Mouse (Mus musculus): Measurements from ENCODE around the gene Tle3. TPM values are rescaled to one million over a fixed set of nuclear protein-coding genes. Genes with fewer than 3 reads are reported as not detected.
A peak's percentile ranks its signal among the peaks of the same experiment; 100 is the strongest.

Gene Tle3
- polyA plus RNA-seq, 1 experiment, result 41.6 TPM

GRCm38 (mm10) chr9:61375002-61375401, 2.8 kb downstream of the Tle3 start:
- Histone ChIP-seq H3K4me1 (ENCODE audit: control insufficient read depth, insufficient read depth, low read length) (peaks cover 30% of the 10 kb centered on the region), H3K4me3 (ENCODE audit: insufficient read depth, low read length) (peak overlapping the region; percentile 8; the same call in 1 of the 2 replicates), H3K27ac (ENCODE audit: insufficient read depth, low read depth, low read length) (no peak overlapping the region)
- TF ChIP-seq CTCF (IDR thresholded peaks at IDR 0.05; ENCODE audit: low read depth, low read length), result no peak
- TF ChIP-seq POLR2A (IDR thresholded peaks at IDR 0.05; ENCODE audit: borderline replicate concordance, low read depth, low read length), result no peak

- H3K4me3 ChIP-seq (ENCODE audit: insufficient read depth, low read length), result no peak overlapping the region
- no peak overlapping the region for H3K27ac ChIP-seq (ENCODE audit: insufficient read depth, low read depth, low read length)
- TF ChIP-seq POLR2A (IDR thresholded peaks at IDR 0.05; ENCODE audit: borderline replicate concordance, low read depth, low read length), result no peak
- TF ChIP-seq CTCF (IDR thresholded peaks at IDR 0.05; ENCODE audit: low read depth, low read length), result no peak
- peaks cover 33% of the 10 kb centered on the region for H3K4me1 ChIP-seq (ENCODE audit: control insufficient read depth, insufficient read depth, low read length)
Measured at GRCm38 (mm10) chr9:61375802-61376561, 3.8 kb downstream of the Tle3 start.

- H3K4me3 ChIP-seq (ENCODE audit: insufficient read depth, low read length), result no peak overlapping the region
- no peak overlapping the region for H3K27ac ChIP-seq (ENCODE audit: insufficient read depth, low read depth, low read length)
- H3K4me1 ChIP-seq (ENCODE audit: control insufficient read depth, insufficient read depth, low read length), result peaks cover 33% of the 10 kb centered on the region
- TF ChIP-seq CTCF (IDR thresholded peaks at IDR 0.05; ENCODE audit: low read depth, low read length) (no peak), POLR2A (IDR thresholded peaks at IDR 0.05; ENCODE audit: borderline replicate concordance, low read depth, low read length) (no peak)
Measured at GRCm38 (mm10) chr9:61376650-61377049, 4.5 kb downstream of the Tle3 start.

- H3K27ac ChIP-seq (ENCODE audit: insufficient read depth, low read depth, low read length), result no peak overlapping the region
- no peak overlapping the region for H3K4me3 ChIP-seq (ENCODE audit: insufficient read depth, low read length)
- H3K4me1 ChIP-seq (ENCODE audit: control insufficient read depth, insufficient read depth, low read length), result peaks cover 34% of the 10 kb centered on the region
- no peak for TF ChIP-seq CTCF (IDR thresholded peaks at IDR 0.05; ENCODE audit: low read depth, low read length)
- no peak for TF ChIP-seq POLR2A (IDR thresholded peaks at IDR 0.05; ENCODE audit: borderline replicate concordance, low read depth, low read length)
Measured at GRCm38 (mm10) chr9:61377706-61378479, 5.7 kb downstream of the Tle3 start.

GRCm38 (mm10) chr9:61378516-61378915, 6.3 kb downstream of the Tle3 start:
- peaks cover 38% of the 10 kb centered on the region for H3K4me1 ChIP-seq (ENCODE audit: control insufficient read depth, insufficient read depth, low read length)
- no peak for TF ChIP-seq CTCF (IDR thresholded peaks at IDR 0.05; ENCODE audit: low read depth, low read length)
- no peak for TF ChIP-seq POLR2A (IDR thresholded peaks at IDR 0.05; ENCODE audit: borderline replicate concordance, low read depth, low read length)
- no peak overlapping the region for H3K27ac ChIP-seq (ENCODE audit: insufficient read depth, low read depth, low read length)
- no peak overlapping the region for H3K4me3 ChIP-seq (ENCODE audit: insufficient read depth, low read length)

- no peak for TF ChIP-seq CTCF (IDR thresholded peaks at IDR 0.05; ENCODE audit: low read depth, low read length)
- no peak for TF ChIP-seq POLR2A (IDR thresholded peaks at IDR 0.05; ENCODE audit: borderline replicate concordance, low read depth, low read length)
- H3K4me1 ChIP-seq (ENCODE audit: control insufficient read depth, insufficient read depth, low read length), result peaks cover 39% of the 10 kb centered on the region
- no peak overlapping the region for H3K4me3 ChIP-seq (ENCODE audit: insufficient read depth, low read length)
- H3K27ac ChIP-seq (ENCODE audit: insufficient read depth, low read depth, low read length), result no peak overlapping the region
Measured at GRCm38 (mm10) chr9:61379016-61379634, 7.0 kb downstream of the Tle3 start.

- TF ChIP-seq CTCF (IDR thresholded peaks at IDR 0.05; ENCODE audit: low read depth, low read length) (no peak), POLR2A (IDR thresholded peaks at IDR 0.05; ENCODE audit: borderline replicate concordance, low read depth, low read length) (no peak)
- Histone ChIP-seq H3K4me3 (ENCODE audit: insufficient read depth, low read length) (no peak overlapping the region), H3K27ac (ENCODE audit: insufficient read depth, low read depth, low read length) (no peak overlapping the region), H3K4me1 (ENCODE audit: control insufficient read depth, insufficient read depth, low read length) (peaks cover 43% of the 10 kb centered on the region)
Measured at GRCm38 (mm10) chr9:61380258-61381062, 8.3 kb downstream of the Tle3 start.

GRCm38 (mm10) chr9:61381063-61381408, 8.9 kb downstream of the Tle3 start:
- no peak for TF ChIP-seq CTCF (IDR thresholded peaks at IDR 0.05; ENCODE audit: low read depth, low read length)
- no peak for TF ChIP-seq POLR2A (IDR thresholded peaks at IDR 0.05; ENCODE audit: borderline replicate concordance, low read depth, low read length)
- no peak overlapping the region for H3K4me3 ChIP-seq (ENCODE audit: insufficient read depth, low read length)
- H3K4me1 ChIP-seq (ENCODE audit: control insufficient read depth, insufficient read depth, low read length), result peaks cover 38% of the 10 kb centered on the region
- H3K27ac ChIP-seq (ENCODE audit: insufficient read depth, low read depth, low read length), result no peak overlapping the region

GRCm38 (mm10) chr9:61381445-61381844, 9.3 kb downstream of the Tle3 start:
- Histone ChIP-seq H3K4me3 (ENCODE audit: insufficient read depth, low read length) (no peak overlapping the region), H3K27ac (ENCODE audit: insufficient read depth, low read depth, low read length) (no peak overlapping the region), H3K4me1 (ENCODE audit: control insufficient read depth, insufficient read depth, low read length) (peaks cover 37% of the 10 kb centered on the region)
- TF ChIP-seq POLR2A (IDR thresholded peaks at IDR 0.05; ENCODE audit: borderline replicate concordance, low read depth, low read length), result no peak
- TF ChIP-seq CTCF (IDR thresholded peaks at IDR 0.05; ENCODE audit: low read depth, low read length), result no peak

Data from bone marrow macrophage, adult 2 months (primary cell).